Comparison of ENCODE assay signal across 7 mouse cellular contexts in genomic region chr5:130144334-130145312, GRCm38 (mm10). TPM values are rescaled to one million over a fixed set of nuclear protein-coding genes. Genes with fewer than 3 reads are reported as not detected.
DNase-seq lines count a peak whose midpoint lies in the region; ATAC-seq lines count a peak whose summit lies in the region.

TSS of gene Kctd7 (plus strand) at chr5:130144861.

- WGBS in intestine, embryonic 16.5 days = under 1% methylated on average over 66 of the region's 66 CpGs
- under 1% methylated on average over 66 of the region's 66 CpGs for WGBS in midbrain, embryonic 11.5 days

- no peaks in the 10 kb centered on the region for H3K27me3 ChIP-seq in intestine, embryonic 16.5 days (replicated peaks; ENCODE audit: control insufficient read depth, insufficient read depth, low read length)
- H3K27me3 ChIP-seq in midbrain, embryonic 11.5 days (ENCODE audit: control insufficient read depth, insufficient read depth, low read length) = no peaks in the 10 kb centered on the region

- peak; percentile 98 for DNase-seq in adrenal gland, adult 8-10 months
- DNase-seq in embryo, embryonic 9.5 days (ENCODE audit: extremely low spot score) = peak; percentile 94
- DNase-seq in gastrocnemius, postnatal 4 days (ENCODE audit: low spot score in 2 of 2) = peak; percentile 86 to 96
- peak; percentile 95 to 97 for DNase-seq in left cerebral cortex, postnatal 36 days (ENCODE audit: low spot score in 2 of 2)
- peak; percentile 98 for DNase-seq in midbrain, embryonic 11.5 days (ENCODE audit: low spot score, missing footprints)
- peak; percentile 98 for DNase-seq in skeletal muscle tissue, adult 2 months (ENCODE audit: low read depth, low spot score)

- peak; percentile 99 for ATAC-seq in intestine, embryonic 16.5 days
- ATAC-seq in midbrain, embryonic 11.5 days (ENCODE audit: low FRiP score) = peak; percentile 98

- peak within 1 kb of the TSS; percentile 61 for H3K27ac ChIP-seq in intestine, embryonic 16.5 days (ENCODE audit: low read length)
- H3K27ac ChIP-seq in midbrain, embryonic 11.5 days (ENCODE audit: low read depth, low read length) = peak within 1 kb of the TSS; percentile 78

- peak within 1 kb of the TSS; percentile 79 for H3K9ac ChIP-seq in intestine, embryonic 16.5 days (ENCODE audit: low read depth, low read length)
- peak within 1 kb of the TSS; percentile 73 for H3K9ac ChIP-seq in midbrain, embryonic 11.5 days (ENCODE audit: low read length)

- no peaks in the 10 kb centered on the region for H3K36me3 ChIP-seq in intestine, embryonic 16.5 days (ENCODE audit: control insufficient read depth, insufficient read depth, low read length)
- no peaks in the 10 kb centered on the region for H3K36me3 ChIP-seq in midbrain, embryonic 11.5 days (ENCODE audit: control insufficient read depth, insufficient read depth, low read length)

- no peaks in the 10 kb centered on the region for H3K9me3 ChIP-seq in intestine, embryonic 16.5 days (ENCODE audit: control insufficient read depth, low read length)
- no peaks in the 10 kb centered on the region for H3K9me3 ChIP-seq in midbrain, embryonic 11.5 days (ENCODE audit: control insufficient read depth, low read length)

- H3K4me3 ChIP-seq in intestine, embryonic 16.5 days (ENCODE audit: low read length) = peak within 1 kb of the TSS; percentile 70
- peak within 1 kb of the TSS; percentile 59 for H3K4me3 ChIP-seq in midbrain, embryonic 11.5 days (ENCODE audit: low read depth, low read length)

- peak within 1 kb of the TSS; percentile 95 for H3K4me2 ChIP-seq in intestine, embryonic 16.5 days (ENCODE audit: low read depth, low read length)
- H3K4me2 ChIP-seq in midbrain, embryonic 11.5 days = peak within 1 kb of the TSS; percentile 90

- peaks cover 11% of the 10 kb centered on the region for H3K4me1 ChIP-seq in intestine, embryonic 16.5 days (ENCODE audit: control insufficient read depth, insufficient read depth, low read length)
- peaks cover 7% of the 10 kb centered on the region for H3K4me1 ChIP-seq in midbrain, embryonic 11.5 days (ENCODE audit: control insufficient read depth, insufficient read depth, low read length)

- intact Hi-C loops in left cerebral cortex, postnatal 36 days (cut with DNase I) = no loop called here

RNA-seq across cellular contexts. Expression of gene Kctd7, which starts in this region (rescaled TPM):
- 10 to 100 TPM; 14.5 to 19.6 (median 17.4) TPM for total RNA-seq in adrenal gland, adult 8-10 months (2022)
- total RNA-seq in gastrocnemius, postnatal 4 days (2021) = 1 to 10 TPM; 6.6 to 8.0 TPM
- 3.7 and 4.1 TPM in 2 replicates for polyA plus RNA-seq in intestine, embryonic 16.5 days (2015; fragmentation: Nextera tagmentation; extraction: Ambion mirVana)
- total RNA-seq in left cerebral cortex, postnatal 36 days (2021) = 10 to 100 TPM in 1 of 2 experiments, 1 to 10 TPM in 1; 9.4 to 13.1 TPM
- polyA plus RNA-seq in midbrain, embryonic 11.5 days (2014; fragmentation: Nextera tagmentation; extraction: Ambion mirVana) = 5.3 and 7.0 TPM in 2 replicates

Comparison
In these comparisons a context has a peak if more than half of its experiments do, and no peak if none do; other contexts are left out.
1. Peak in every context shown above with its lines: DNase-seq, ATAC-seq, H3K4me3 ChIP-seq and H3K27ac ChIP-seq.